Mouse (Mus musculus) cortical plate, adult 2 months (tissue): Measurements from ENCODE around the gene 1700016C15Rik.

Source experiments
- CTCF ChIP-seq: fragments of 200-500 bp; IDR thresholded peaks from 2 replicates; pipeline ENCODE4 v1.5.1; 2011; ENCODE audit warnings: mild to moderate bottlenecking, control low read depth, low read length; ENCODE audit not compliant: insufficient read depth; ENCODE audit errors: extremely low read depth
- POLR2A ChIP-seq: fragments of 200-500 bp; IDR thresholded peaks from 2 replicates; pipeline ENCODE4 v1.6.1; 2011; ENCODE audit warnings: mild to moderate bottlenecking, low read length, control low read depth; ENCODE audit not compliant: insufficient read depth; ENCODE audit errors: extremely low read depth

DNA sequence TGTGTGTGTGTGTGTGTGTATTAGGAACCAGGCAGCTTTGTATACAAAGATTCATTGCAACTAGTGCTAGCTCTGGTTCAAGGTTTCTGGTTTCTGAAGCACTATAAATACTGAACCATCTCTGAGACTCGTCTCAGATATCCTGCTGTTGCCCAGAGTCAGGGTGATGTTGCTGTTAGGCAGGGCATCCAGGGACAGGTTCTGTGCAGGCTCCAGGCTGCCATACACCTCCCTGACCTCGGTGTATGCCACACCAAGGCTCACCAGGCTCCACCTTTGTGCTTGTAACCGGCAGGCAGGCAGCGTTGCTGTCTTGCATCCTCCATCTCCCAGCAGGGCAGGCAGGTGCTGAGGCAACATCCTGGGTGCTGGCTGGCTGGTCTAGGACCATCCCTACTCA lies 5.8 kb upstream of the 1700016C15Rik start:
- TF ChIP-seq CTCF (no peak), POLR2A (no peak)
